Mouse (Mus musculus) heart, postnatal 36 days (tissue): ENCODE results near the gene H2afy. TPM values are rescaled to one million over a fixed set of nuclear protein-coding genes. Genes with fewer than 3 reads are reported as not detected.

ENCODE experiments used
- DNase-seq, 2 experiments: peaks; one replicate each; pipeline ENCODE4 v3.0.0; 2021 to 2022
- intact Hi-C: fragments of 180-260 bp; cut with DNase I; formaldehyde crosslinking; loops from one replicate; pipeline ENCODE4 v1.15.1; 2025
- total RNA-seq, 2 experiments: library from RNA; stranded (reverse); gene quantifications; 2 replicates each; pipeline ENCODE4 v1.2.3; 2021

Gene H2afy
- 10 to 100 TPM; 45.2 to 50.3 TPM for total RNA-seq

- DNase-seq, result no peak
- intact Hi-C loops, result no loop called here
Measured at GRCm38 (mm10) chr13:56136200-56136599, at the start of gene H2afy. H2afy (minus strand) TSS chr13:56136361.

DNA sequence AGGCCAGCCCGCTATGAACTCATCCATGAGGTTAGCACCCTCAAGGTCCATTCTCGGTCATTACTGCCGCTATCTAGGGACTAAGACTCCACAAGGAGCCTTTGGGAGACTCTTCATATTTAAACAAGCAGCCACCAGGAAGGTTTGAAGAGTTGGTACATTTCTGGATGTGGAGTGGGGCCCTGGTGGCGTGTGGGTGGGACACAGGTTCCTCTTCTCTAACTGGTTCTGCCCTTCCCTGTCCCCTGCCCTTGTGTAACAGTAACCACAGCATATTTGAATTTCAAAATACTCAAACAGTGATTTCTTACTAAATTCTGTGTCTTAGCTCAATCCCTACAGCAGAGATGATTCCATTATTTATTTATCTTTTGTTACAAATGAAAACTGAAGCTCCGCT is 47.5 kb upstream of the H2afy start:
- DNase-seq, result no peak
- intact Hi-C loops, result no loop called here

GRCm38 (mm10) chr13:56181424-56181823 is 45.3 kb upstream of the H2afy start:
- intact Hi-C loops, result no loop called here
- no peak for DNase-seq

DNA sequence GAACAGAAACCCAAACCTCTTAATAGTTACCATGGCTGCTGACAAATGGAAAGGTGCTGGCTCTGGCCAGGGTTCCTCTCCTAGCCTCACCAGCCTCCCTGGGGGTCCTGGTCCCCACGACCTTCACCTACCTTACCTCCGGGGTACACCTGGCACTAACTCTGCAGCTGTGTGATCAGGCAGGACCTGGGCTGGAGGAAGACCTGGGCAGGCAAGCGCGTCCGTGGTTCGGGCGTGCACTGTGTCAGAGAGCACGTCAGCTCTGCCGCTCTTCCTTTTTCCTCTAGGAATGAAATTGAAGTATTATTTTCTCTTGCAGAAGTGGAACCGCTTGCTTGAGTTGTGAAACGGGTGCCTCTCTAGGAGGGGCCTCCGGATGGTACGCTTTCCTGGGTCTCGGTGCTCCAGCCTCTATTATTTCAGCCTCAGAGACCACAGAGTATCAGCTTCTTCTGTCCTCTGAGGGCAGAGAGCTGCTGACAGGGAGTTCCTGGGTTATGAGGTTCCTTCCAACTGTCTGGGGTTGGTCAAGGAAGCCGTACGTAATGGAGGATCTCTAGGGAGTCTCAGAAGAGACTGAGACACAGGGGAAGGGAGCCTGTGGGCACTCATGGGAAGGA is 42.4 kb upstream of the H2afy start, which contains the start of gene Tifab:
Gene Tifab (minus strand): TSS at position 470 of the 620 bp plus-strand sequence.
- intact Hi-C loops, result no loop called here

DNA sequence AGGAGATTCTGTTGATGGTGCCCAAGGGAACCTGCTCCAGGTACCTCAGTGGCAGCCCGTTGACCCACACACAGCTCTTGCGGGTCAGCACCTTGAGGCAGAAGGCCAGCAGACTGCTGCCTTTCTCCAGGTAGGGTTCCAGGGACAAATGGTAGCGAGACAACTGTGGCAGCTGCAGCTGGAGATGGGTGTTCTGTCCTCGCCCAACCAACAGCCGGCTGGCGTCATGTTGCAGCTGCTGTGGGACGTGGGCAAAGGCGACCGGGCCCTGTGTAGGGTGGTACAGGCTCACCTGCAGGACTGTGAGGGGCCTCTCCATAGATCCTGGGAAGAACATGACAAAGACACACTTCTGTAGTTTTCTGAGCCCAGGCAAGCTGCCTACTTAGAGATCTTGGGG is 40.1 kb upstream of the H2afy start:
- no peak for DNase-seq
- intact Hi-C loops, result no loop called here

More for the DNA sequence above, 42.4 kb upstream of the H2afy start, which contains the start of gene Tifab:
- DNase-seq, result peak in 1 of 2 experiments; percentile 18

DNA sequence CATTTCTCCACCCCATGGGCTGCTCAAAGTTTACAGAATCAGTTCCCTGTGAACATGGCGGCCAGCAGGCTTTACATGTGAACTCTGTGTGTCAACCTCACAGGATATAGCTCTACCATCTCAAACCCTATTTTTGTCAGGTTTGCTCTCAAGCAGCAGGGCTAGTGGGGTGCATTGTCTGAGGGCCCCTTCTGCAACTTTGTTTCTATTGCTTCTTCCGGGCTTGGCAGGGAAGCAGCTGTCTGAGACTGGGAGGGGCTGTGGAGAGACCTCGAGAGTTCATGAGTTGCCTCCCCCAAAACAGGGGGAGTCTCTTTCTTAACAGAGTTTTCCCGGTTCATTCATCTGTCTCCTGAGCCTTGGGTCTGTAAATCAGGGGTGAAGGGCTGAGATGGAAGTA is 39.7 kb upstream of the H2afy start:
- intact Hi-C loops, result no loop called here
- DNase-seq, result no peak

GRCm38 (mm10) chr13:56172901-56173545 is 36.9 kb upstream of the H2afy start:
- intact Hi-C loops, result no loop called here
- no peak for DNase-seq

GRCm38 (mm10) chr13:56172106-56172505 is 35.9 kb upstream of the H2afy start:
- DNase-seq, result no peak
- intact Hi-C loops, result no loop called here

- no peak for DNase-seq
- intact Hi-C loops, result no loop called here
Measured at GRCm38 (mm10) chr13:56168403-56168781, 32.2 kb upstream of the H2afy start.

DNA sequence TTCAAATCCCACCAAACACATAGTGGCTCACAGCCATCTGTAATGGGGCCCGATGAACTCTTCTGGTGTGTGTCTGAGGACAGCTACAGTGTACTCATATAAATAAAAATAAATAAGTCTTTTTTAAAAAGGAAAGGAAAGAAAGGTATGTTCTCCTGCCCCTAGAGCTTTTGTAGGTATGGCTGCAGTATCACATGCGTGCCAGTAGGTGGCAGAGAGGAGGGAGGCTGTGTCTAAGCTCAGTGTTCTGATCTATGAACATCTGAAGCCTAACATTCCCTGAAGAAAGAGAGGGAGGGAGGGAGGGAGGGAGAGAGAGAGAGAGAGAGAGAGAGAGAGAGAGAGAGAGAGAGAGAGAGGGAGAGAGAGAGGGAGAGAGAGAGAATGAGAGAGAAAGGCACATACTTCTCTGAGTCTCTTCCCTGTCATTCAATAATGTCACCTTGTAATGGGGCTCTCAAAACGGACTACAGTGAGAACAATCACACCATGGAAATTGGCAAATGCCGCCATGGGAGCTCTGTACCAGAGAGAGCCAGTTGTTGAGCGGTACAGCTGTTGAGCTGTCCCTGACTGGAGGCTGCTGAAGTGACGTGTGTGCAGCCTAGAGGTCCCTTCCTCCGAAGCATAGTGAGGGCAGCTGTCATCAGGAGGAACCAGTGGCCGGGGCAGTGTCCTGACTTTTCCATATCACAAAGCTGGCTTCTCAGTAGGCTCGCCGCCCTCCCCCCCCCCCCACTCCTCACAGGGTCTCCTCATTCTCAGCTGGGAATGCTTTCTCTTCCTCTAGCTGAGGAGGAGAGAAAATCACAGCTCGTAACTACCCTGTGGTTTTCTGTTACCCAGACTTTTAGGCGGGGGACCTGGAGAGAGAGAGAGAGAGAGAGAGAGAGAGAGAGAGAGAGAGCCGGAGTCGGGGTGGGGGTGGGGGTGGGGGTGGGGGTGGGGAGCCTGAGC is 31.6 kb upstream of the H2afy start:
- DNase-seq, result peak in 1 of 2 experiments; percentile 39

GRCm38 (mm10) chr13:56165561-56165960 is 29.4 kb upstream of the H2afy start:
- intact Hi-C loops, result no loop called here

More for the DNA sequence above, 31.6 kb upstream of the H2afy start:
- intact Hi-C loops, result no loop called here

GRCm38 (mm10) chr13:56164372-56164771 is 28.2 kb upstream of the H2afy start:
- no peak for DNase-seq
- intact Hi-C loops, result no loop called here

More at GRCm38 (mm10) chr13:56165561-56165960, 29.4 kb upstream of the H2afy start:
- DNase-seq, result no peak

DNA sequence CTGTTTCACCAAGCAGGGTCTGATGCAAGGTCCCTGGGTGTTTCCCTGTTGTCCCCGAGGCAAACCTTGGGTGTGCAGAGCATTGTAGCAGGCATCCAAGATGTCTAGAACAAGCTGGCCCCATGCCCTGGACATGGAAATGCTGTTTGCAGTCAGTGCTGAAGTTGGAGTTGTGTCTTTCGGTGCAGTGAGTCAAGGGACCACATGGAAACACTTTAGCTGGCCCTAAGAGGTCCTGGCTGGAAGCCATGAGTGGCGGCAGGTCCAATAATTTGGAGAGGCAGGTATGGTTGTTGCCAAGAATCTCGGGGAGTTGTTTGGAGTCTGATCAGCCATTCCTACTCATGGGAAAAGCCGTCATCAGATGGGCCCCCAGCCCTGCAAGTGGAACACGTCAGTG is 27.6 kb upstream of the H2afy start:
- peak; percentile 56 to 61 for DNase-seq
- intact Hi-C loops, result no loop called here

GRCm38 (mm10) chr13:56162859-56163258 is 26.7 kb upstream of the H2afy start:
- intact Hi-C loops, result no loop called here
- DNase-seq, result no peak

GRCm38 (mm10) chr13:56159614-56160363 is 23.6 kb upstream of the H2afy start:
- no peak for DNase-seq
- intact Hi-C loops, result loop anchor here (10.0 kb wide), 1 partner anchor 435 kb away; the partner anchor contains the start of gene Pcbd2

DNA sequence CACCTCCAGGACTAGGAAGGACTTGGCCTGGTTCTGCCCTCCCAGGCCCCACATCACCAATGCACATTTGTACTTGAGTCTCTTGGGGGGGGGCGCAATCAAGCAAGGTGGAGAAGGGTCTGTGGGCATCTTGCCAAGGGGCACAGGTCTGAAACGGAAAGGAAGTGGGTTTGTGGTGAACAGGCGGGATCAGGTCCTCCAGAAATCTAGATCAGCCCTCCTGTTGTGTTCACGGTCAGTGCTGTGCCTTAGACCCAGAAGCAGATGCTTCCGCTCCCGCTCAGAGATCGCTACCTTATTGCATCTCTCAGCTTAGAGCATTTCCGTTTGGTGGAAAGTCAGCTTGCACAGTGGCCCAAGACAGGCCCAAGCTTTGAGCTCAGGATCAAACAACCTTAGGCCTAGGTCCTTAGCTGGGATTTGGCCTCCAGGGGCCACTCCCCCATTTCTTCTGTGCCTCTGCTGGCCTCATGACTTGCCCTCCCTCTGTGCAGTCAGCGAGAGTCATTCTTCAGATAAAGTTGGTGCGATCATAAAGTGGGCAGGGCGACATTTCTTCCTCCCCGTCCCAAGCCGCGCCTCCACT is 22.9 kb upstream of the H2afy start:
- DNase-seq, result no peak
- intact Hi-C loops, result loop anchor here (10.0 kb wide), 1 partner anchor 434 kb away; the partner anchor contains the start of gene Pcbd2

DNA sequence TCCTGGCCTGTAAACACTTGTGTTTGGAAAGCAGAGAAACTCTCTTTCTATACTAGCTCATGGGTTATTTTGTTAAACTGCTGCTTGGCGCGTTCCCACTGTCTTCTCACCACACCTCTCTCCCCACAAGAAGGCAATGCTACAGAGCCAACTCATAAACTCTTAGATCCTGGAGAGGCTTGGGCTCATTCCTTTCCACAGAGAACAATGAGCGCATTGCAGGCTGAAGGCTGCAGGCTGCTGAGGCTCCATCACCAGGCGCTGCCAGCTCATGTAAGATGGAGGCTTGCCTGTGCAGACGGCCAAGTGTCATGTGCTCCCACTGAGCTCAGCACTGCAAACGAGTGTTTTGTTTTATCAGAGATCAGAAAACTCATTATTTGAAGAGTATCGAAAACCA is 19.5 kb upstream of the H2afy start:
- intact Hi-C loops, result loop anchor here (10.0 kb wide), 1 partner anchor 431 kb away; the partner anchor contains the start of gene Pcbd2
- DNase-seq, result no peak

DNA sequence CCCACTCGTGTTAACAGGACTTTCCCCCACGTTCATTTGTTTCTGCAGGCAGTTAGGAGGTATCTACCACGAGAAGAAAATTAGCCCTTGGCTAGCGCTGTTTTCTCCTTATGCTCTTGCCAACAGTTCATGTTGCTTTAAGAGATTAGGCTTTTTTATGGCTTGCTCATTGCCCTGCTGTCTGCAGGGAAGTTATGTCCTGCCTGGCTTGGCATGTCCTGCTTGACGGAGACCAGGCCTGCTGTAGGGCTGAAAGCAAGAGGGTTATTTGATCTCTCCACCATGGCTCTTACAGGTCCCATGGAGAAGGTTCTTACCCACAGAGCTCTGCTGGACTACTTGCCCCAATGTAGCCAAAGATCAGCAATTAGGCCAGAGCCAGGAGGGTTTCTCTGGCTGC is 18.9 kb upstream of the H2afy start:
- intact Hi-C loops, result loop anchor here (10.0 kb wide), 1 partner anchor 430 kb away; the partner anchor contains the start of gene Pcbd2
- peak in 1 of 2 experiments; percentile 43 for DNase-seq

GRCm38 (mm10) chr13:56152773-56153460 is 16.8 kb upstream of the H2afy start:
- intact Hi-C loops, result loop anchor here (5.0 to 10.0 kb wide), 2 partner anchors 66 to 428 kb away; partner anchors contain the start of gene Pcbd2
- DNase-seq, result no peak
